Mouse (Mus musculus) liver, embryonic 16.5 days (tissue): ENCODE data around the gene Ryk. TPM values are rescaled to one million over a fixed set of nuclear protein-coding genes. Genes with fewer than 3 reads are reported as not detected.

Experiments
- ATAC-seq: fragments of 200-750 bp; cut with Nextera tagmentation; 2 replicates; pipeline ENCODE4 v1.8.0; 2017; ENCODE audit warnings: low read depth, mild to moderate bottlenecking, moderate number of reproducible peaks, moderate library complexity
- H3K27ac ChIP-seq: fragments of 300-500 bp; sonication (generic); 2 replicates; pipeline ENCODE4 v1.5.1; 2014; ENCODE audit warnings: mild to moderate bottlenecking, low read length
- H3K27me3 ChIP-seq: fragments of 300-500 bp; sonication (generic); 2 replicates; pipeline ENCODE4 v1.6.1; 2014; ENCODE audit warnings: low read depth, low read length, mixed read lengths; ENCODE audit not compliant: control insufficient read depth, insufficient read depth
- H3K36me3 ChIP-seq: fragments of 300-500 bp; sonication (generic); 2 replicates; pipeline ENCODE4 v1.6.1; 2014; ENCODE audit warnings: mild to moderate bottlenecking; ENCODE audit not compliant: control insufficient read depth, insufficient read depth
- H3K4me1 ChIP-seq: fragments of 300-500 bp; sonication (generic); 2 replicates; pipeline ENCODE4 v1.6.1; 2014; ENCODE audit warnings: low read depth, low read length, mixed read lengths; ENCODE audit not compliant: control insufficient read depth
- H3K4me2 ChIP-seq: fragments of 300-500 bp; sonication (generic); 2 replicates; pipeline ENCODE4 v1.6.1; 2014; ENCODE audit warnings: low read depth, low read length, mixed read lengths
- H3K4me3 ChIP-seq: fragments of 300-500 bp; sonication (generic); 2 replicates; pipeline ENCODE4 v1.5.1; 2014; ENCODE audit warnings: low read depth, mild to moderate bottlenecking, low read length
- H3K9ac ChIP-seq: fragments of 300-500 bp; sonication (generic); 2 replicates; pipeline ENCODE4 v1.6.1; 2014; ENCODE audit warnings: low read depth, low read length
- H3K9me3 ChIP-seq: fragments of 300-500 bp; sonication (generic); replicated peaks from 2 replicates; pipeline ENCODE4 v1.6.1; 2016; ENCODE audit warnings: low read length; ENCODE audit not compliant: control insufficient read depth
- WGBS: fragments of 180-500 bp; shearing (Covaris S2); extraction: QIAGEN DNeasy Blood & Tissue Kit; methylation state at CpG from one replicate; pipeline ENCODE4 v1.1.7; 2014; ENCODE audit not compliant: insufficient replicate concordance; 5-methylcytosine and 5-hydroxymethylcytosine counted together
- polyA plus RNA-seq: library from polyadenylated mRNA; unstranded; fragments of >200 nt; fragmentation: Nextera tagmentation; extraction: Ambion mirVana; gene quantifications from 2 replicates; pipeline ENCODE4 v1.2.1, GENCODE M21; 2015

Ryk gene
- polyA plus RNA-seq, 1 experiment from 2014 or later = 3.0 TPM

- Histone ChIP-seq H3K4me3 (no peak overlapping the region), H3K9ac (no peak overlapping the region), H3K9me3 (no peaks in the 10 kb centered on the region), H3K4me1 (no peaks in the 10 kb centered on the region; the same call in 1 of the 2 replicates), H3K27me3 (no peaks in the 10 kb centered on the region), H3K27ac (no peak overlapping the region), H3K4me2 (no peak overlapping the region), H3K36me3 (no peaks in the 10 kb centered on the region)
- WGBS = 39% methylated on average over 7 of the region's 7 CpGs
- peak; percentile 61; the same call in 1 of the 2 replicates for ATAC-seq
Measured at GRCm38 (mm10) chr9:102828604-102829003, 6.1 kb upstream of the Ryk start.

GRCm38 (mm10) chr9:102831541-102831940, 3.2 kb upstream of the Ryk start:
- no peaks in the 10 kb centered on the region for H3K36me3 ChIP-seq
- H3K4me1 ChIP-seq = peaks cover 9% of the 10 kb centered on the region
- peaks cover 5% of the 10 kb centered on the region for H3K27me3 ChIP-seq
- H3K4me2 ChIP-seq = no peak overlapping the region
- no peaks in the 10 kb centered on the region for H3K9me3 ChIP-seq
- H3K9ac ChIP-seq = no peak overlapping the region
- 70% methylated on average over 4 of the region's 4 CpGs for WGBS
- H3K27ac ChIP-seq = no peak overlapping the region
- H3K4me3 ChIP-seq = no peak overlapping the region
- no peak for ATAC-seq

- peak overlapping the region; percentile 80 for H3K4me2 ChIP-seq
Measured at GRCm38 (mm10) chr9:102834414-102834741, 339 bp upstream of the Ryk start.

GRCm38 (mm10) chr9:102836279-102836678, 1.6 kb downstream of the Ryk start:
- no peaks in the 10 kb centered on the region for H3K9me3 ChIP-seq
- peak overlapping the region; percentile 80 for H3K4me2 ChIP-seq
- 41% methylated on average over 9 of the region's 9 CpGs for WGBS
- peaks cover 5% of the 10 kb centered on the region for H3K27me3 ChIP-seq
- no peaks in the 10 kb centered on the region for H3K36me3 ChIP-seq
- H3K9ac ChIP-seq = no peak overlapping the region
- no peak for ATAC-seq
- no peak overlapping the region for H3K27ac ChIP-seq
- H3K4me1 ChIP-seq = peaks cover 30% of the 10 kb centered on the region
- no peak overlapping the region; the same call in 1 of the 2 replicates for H3K4me3 ChIP-seq

More at GRCm38 (mm10) chr9:102834414-102834741, 339 bp upstream of the Ryk start:
- peaks cover 14% of the 10 kb centered on the region for H3K4me1 ChIP-seq
- no peaks in the 10 kb centered on the region for H3K36me3 ChIP-seq
- H3K27me3 ChIP-seq = peaks cover 5% of the 10 kb centered on the region
- ATAC-seq = 0 out of 2 replicates have a peak, but pooled peaks have one; percentile 4
- H3K9me3 ChIP-seq = no peaks in the 10 kb centered on the region
- peak overlapping the region; percentile 80; the same call in 1 of the 2 replicates for H3K9ac ChIP-seq
- H3K4me3 ChIP-seq = peak overlapping the region; percentile 78
- WGBS = 20% methylated on average over 10 of the region's 10 CpGs
- no peak overlapping the region for H3K27ac ChIP-seq

- WGBS = 13% methylated on average over 16 of the region's 16 CpGs
- Histone ChIP-seq H3K9me3 (no peaks in the 10 kb centered on the region), H3K27ac (0 out of 2 replicates have a peak overlapping the region, but pooled peaks have one; percentile 4), H3K4me3 (no peak overlapping the region), H3K4me1 (peaks cover 27% of the 10 kb centered on the region), H3K9ac (no peak overlapping the region), H3K4me2 (0 out of 2 replicates have a peak overlapping the region, but pooled peaks have one; percentile 6), H3K36me3 (no peaks in the 10 kb centered on the region), H3K27me3 (no peaks in the 10 kb centered on the region)
- 0 out of 2 replicates have a peak, but pooled peaks have one; percentile 23 for ATAC-seq
Measured at GRCm38 (mm10) chr9:102840792-102841778, 6.4 kb downstream of the Ryk start.

GRCm38 (mm10) chr9:102841832-102842231, 7.1 kb downstream of the Ryk start:
- no peaks in the 10 kb centered on the region for H3K9me3 ChIP-seq
- no peak overlapping the region for H3K4me2 ChIP-seq
- no peak for ATAC-seq
- H3K27ac ChIP-seq = no peak overlapping the region
- peaks cover 23% of the 10 kb centered on the region for H3K4me1 ChIP-seq
- H3K4me3 ChIP-seq = no peak overlapping the region
- no peak overlapping the region for H3K9ac ChIP-seq
- H3K27me3 ChIP-seq = no peaks in the 10 kb centered on the region
- H3K36me3 ChIP-seq = no peaks in the 10 kb centered on the region
- WGBS = 40% methylated on average over 1 of the region's 1 CpGs

- ATAC-seq = no peak
- Histone ChIP-seq H3K27ac (no peak overlapping the region), H3K4me1 (peaks cover 19% of the 10 kb centered on the region)
Measured at GRCm38 (mm10) chr9:102842498-102842897, 7.8 kb downstream of the Ryk start.

GRCm38 (mm10) chr9:102843577-102843976, 8.9 kb downstream of the Ryk start:
- no peak overlapping the region for H3K4me3 ChIP-seq
- no peak overlapping the region for H3K9ac ChIP-seq
- 54% methylated on average over 4 of the region's 4 CpGs for WGBS
- no peak for ATAC-seq
- peaks cover 21% of the 10 kb centered on the region for H3K4me1 ChIP-seq
- H3K36me3 ChIP-seq = no peaks in the 10 kb centered on the region
- no peaks in the 10 kb centered on the region for H3K9me3 ChIP-seq
- no peaks in the 10 kb centered on the region for H3K27me3 ChIP-seq
- no peak overlapping the region for H3K27ac ChIP-seq
- no peak overlapping the region for H3K4me2 ChIP-seq

More at GRCm38 (mm10) chr9:102842498-102842897, 7.8 kb downstream of the Ryk start:
- Histone ChIP-seq H3K4me3 (no peak overlapping the region), H3K36me3 (no peaks in the 10 kb centered on the region), H3K9me3 (no peaks in the 10 kb centered on the region), H3K9ac (no peak overlapping the region), H3K4me2 (no peak overlapping the region), H3K27me3 (no peaks in the 10 kb centered on the region)
- 57% methylated on average over 8 of the region's 8 CpGs for WGBS

GRCm38 (mm10) chr9:102845851-102846250, 11.1 kb downstream of the Ryk start:
- H3K9ac ChIP-seq = no peak overlapping the region
- WGBS = 71% methylated on average over 6 of the region's 6 CpGs
- peaks cover 9% of the 10 kb centered on the region for H3K4me1 ChIP-seq
- H3K27me3 ChIP-seq = no peaks in the 10 kb centered on the region
- ATAC-seq = peak; percentile 41
- no peak overlapping the region for H3K4me3 ChIP-seq
- H3K27ac ChIP-seq = no peak overlapping the region
- H3K9me3 ChIP-seq = no peaks in the 10 kb centered on the region
- no peak overlapping the region for H3K4me2 ChIP-seq
- H3K36me3 ChIP-seq = no peaks in the 10 kb centered on the region
